Mouse (Mus musculus) spleen, postnatal 36 days (tissue): Measurements from ENCODE around the gene Asb4.

Source experiments
- DNase-seq, 2 experiments: peaks; one replicate each; pipeline ENCODE4 v3.0.0; 2022; ENCODE audit warnings: low spot score in 2 of 2, mixed read lengths in 1 of 2

Gene Asb4

DNA sequence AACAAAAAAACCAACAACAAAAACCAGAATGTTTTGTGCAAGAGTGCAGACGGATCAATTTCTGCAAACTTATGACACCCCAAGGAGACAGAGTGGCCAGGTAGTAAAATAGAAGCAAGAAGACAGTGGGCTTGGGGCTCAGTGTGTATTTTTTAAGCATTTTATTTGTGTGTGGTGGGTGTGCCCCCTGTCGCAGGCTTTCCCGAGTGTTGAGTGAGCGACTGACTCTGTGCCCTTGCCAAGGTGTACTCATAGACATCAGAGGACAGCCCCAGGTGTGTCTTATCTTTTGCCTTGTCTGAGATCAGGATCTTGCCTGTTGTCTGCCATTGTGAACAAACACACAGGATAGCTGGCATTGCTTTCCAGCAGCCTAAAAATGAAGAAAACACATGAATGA is 63.8 kb downstream of the Asb4 start:
- DNase-seq, result no peak

DNA sequence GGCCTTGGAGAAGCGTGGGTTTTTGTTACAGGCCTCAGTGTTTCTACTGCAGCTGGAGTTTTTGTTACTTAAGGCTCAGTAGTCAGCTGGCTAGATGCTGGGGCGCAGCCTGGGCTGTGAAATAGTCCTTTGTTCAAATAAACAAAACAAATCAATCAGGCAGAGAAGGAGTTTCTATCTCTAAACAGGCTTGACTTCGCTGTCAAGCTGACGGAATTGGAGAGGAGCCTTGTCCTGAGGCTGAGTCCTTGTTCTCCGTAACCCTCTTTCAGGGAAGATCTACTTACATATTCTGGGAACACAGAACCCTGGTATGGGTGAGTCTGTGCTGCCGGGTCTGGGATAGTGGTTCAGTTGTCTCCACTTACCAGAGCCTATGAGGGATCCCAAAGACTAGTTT is 64.4 kb downstream of the Asb4 start:
- DNase-seq, result no peak

DNA sequence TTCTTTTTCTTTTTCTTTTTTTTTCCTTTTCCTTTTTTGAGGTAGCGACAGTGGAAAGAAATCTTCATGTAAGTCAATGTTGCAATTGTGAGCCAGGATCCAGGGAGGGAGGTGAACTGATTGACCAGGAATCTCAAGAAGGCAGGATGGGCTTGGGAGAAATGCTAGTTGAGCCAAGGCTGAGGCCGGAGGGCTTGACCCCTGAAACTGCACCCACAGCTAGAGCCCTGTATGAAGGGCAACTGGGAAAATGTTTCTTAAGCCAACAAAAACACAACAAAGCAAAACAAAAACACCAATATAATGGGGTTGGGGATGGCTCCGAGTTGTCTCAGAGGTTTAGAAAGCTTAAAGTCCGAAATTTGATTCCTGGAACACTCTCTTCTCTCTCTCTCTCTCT is 65.2 kb downstream of the Asb4 start:
- DNase-seq, result no peak

DNA sequence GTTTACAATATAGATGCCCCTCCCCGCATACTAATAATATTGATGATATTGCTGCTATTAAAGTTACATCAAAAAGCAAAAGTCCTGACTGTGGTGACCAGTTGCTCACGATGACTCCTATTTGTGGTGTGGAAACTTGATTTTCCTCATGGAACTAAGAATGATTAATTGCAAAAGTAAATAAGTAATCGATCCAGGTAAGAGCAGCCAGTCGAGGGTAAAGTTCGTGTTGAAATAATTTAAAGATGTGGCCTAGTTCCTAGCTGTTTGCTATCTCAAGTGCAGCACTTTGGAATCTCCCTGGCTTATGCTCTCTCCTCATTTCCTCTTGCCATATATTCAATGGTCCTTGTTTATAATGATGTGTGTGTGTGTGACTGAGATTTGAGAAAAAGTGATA is 66.7 kb downstream of the Asb4 start:
- no peak for DNase-seq

DNA sequence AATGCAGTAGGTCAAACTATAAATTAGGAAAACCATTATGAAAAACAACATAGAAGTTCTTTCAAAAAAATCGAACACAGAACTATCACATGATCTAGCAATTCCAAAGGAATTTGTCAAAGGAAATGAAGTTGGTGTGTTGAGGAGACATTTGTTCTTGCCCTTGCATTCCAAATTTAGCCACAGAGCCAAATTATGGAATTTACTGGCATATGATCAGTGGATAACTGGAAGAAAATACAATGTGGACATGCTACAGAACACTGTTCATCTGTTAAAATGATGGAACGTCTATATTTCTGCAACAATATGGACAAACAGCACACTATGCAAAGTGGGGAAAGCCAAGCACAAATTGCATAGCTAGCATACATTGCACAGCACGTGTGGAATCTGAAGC is 72.7 kb downstream of the Asb4 start:
- DNase-seq, result no peak

DNA sequence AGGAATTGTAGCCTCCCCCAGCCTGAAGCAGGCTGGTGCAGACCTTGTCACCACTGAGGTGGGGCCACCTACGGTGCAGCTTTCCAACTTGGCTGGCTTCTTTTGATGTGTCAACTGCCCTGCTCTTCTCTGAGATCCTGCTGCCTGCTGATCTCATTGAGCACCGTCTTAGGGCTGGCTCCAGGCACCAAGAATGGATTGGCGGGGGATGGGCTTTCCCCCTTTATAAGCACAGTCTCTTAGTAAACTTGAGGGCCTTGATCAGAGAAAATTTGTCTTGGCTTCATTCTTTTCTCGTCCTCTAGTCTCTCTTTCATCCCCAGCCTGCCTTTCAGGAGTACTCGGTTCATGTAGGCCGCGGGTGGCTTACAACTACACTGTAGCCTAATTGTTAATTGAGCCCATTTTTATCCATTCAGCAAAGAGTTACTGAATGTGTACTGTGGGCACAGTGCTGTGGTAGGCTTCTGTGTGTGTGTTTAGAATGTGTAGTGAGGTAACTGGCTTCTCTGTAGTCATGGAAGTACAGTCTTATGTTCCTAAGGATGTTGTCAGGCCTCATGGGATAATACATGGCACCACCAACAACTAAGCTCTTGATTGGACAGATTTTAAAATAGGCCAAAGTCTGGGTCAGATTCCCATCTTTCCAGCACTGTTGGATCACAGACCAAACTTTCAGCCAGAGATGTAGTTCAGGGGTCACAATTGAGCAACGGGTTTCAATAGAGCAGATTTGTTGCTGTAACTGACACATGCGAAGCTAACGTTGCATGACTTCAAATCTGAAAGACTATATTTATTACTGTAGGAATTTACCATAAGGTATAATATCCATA is 87.5 kb downstream of the Asb4 start:
- no peak for DNase-seq

DNA sequence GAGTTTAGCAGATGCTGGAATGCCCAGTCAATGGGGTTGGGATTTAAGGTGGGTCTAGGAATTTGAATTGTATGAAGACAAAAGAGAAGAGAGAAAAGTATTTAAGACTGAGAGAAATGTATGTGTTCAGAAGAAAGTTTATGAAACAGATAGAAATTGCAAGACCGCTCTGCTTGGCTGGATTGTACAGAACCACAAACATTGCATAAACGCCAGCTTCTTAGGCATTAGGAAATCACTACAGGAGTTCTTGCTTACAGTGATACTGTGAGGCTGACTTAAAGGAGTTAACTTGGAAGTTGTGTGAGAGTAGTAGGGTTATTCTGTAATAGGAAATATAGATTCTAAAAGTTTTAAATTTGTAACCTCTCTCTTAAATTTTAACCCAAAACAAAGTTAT is 89.5 kb downstream of the Asb4 start:
- no peak for DNase-seq

DNA sequence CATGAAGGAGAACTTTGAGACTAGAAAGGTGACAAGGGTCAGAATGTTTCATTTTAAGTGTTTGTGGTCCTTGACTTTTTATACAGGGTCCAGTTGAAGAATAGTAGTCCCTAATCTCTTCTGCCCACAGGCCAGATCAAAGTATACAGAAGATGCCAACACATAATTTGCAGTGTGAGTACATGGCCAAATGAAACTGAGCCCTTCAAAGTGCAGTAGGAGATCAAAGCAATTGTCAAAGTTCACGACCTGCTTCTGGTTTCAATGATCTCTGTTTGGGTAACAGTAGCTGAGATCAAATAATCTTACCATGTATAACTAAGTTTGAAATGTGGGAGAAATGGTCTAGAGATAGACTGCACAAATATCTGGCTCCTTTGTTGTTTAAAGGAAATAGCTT is 90.8 kb downstream of the Asb4 start:
- DNase-seq, result no peak

DNA sequence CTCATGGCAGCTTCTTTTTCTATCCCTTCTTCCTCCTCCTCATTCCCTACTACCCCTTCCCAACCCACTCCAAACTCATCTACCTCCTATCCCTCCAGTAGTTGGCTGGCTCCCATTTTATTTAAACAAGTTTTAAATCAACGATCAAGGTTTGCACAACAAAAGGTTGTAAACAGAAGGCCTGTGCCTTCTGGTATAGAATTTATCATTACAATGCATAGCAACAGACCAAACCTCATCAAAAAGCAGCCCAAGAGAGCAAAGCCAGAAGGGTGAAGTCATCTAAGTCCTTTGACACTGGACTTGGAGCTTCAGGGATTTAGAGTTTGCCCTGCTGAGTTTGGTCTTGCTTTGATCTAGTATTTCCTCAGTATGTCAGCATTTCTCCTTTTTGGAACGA is 97.9 kb downstream of the Asb4 start:
- no peak for DNase-seq

DNA sequence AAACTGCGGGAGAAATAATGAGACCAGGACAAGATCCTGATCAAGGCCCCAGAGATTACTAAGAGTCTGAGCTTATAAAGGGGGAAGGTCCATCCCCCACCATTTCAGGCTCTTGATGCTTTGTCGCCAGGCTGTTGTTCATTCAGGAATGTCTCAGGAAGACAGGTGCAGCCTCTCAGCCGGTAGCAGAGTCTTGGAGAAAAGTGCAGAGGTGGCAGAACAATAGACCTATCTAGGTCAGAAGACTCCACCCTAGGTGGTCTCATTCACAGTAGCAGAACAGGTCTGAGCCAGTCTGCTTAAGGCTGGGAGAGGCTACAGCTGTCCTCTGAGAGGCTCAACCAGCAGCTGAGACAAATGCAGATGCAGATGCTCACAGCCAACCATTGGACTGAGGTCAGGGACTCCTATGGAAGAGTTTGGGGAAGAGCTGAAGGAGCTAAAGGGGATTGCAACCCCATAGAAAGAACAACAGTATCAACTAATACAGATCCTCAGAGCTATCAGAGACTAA is 99.1 kb downstream of the Asb4 start:
- no peak for DNase-seq
